Mouse (Mus musculus) liver, embryonic 14.5 days (tissue): ENCODE measurements at regions not wholly inside any gene's neighbourhood (a gene's known extent, or its start where the extent isn't known, plus 50 kb on each side); places are given as distances from the start of the nearest gene placed in this dataset.

Source experiments
- ATAC-seq: fragments of 200-750 bp; cut with Nextera tagmentation; 2 replicates; pipeline ENCODE4 v1.8.0; 2017; ENCODE audit warnings: moderate number of reproducible peaks, mild to moderate bottlenecking, moderate library complexity; ENCODE audit not compliant: insufficient read depth
- DNase-seq, 3 experiments: peaks; one replicate each; pipeline ENCODE4 v3.0.0-alpha.2; 2012 to 2013; ENCODE audit warnings: low read depth in 3 of 3, low spot score in 3 of 3
- H3K27ac ChIP-seq: fragments of 300-500 bp; sonication (generic); 2 replicates; pipeline ENCODE4 v1.5.1; 2014; ENCODE audit warnings: moderate library complexity, mild to moderate bottlenecking, control low read depth, inconsistent platforms
- H3K27me3 ChIP-seq: fragments of 300-500 bp; sonication (generic); 2 replicates; pipeline ENCODE4 v1.6.1; 2014; ENCODE audit warnings: mild to moderate bottlenecking, low read length, moderate library complexity; ENCODE audit not compliant: control insufficient read depth, insufficient read depth
- H3K36me3 ChIP-seq: fragments of 300-500 bp; sonication (generic); replicated peaks from 2 replicates; pipeline ENCODE4 v1.6.1; 2014; ENCODE audit warnings: low read depth; ENCODE audit not compliant: control insufficient read depth, insufficient read depth
- H3K4me1 ChIP-seq, 2 experiments: fragments of 200-500 bp in 1 of 2; fragments of 300-500 bp in 1 of 2; sonication (generic) in 1 of 2; replicated peaks; 2 replicates each; pipeline ENCODE4 v1.6.1; 2012 to 2014; ENCODE audit warnings: antibody characterized with exemption in 1 of 2, inconsistent platforms in 1 of 2, low read length in 1 of 2; ENCODE audit not compliant: control insufficient read depth in 2 of 2, insufficient read depth in 2 of 2
- H3K4me2 ChIP-seq: fragments of 300-500 bp; sonication (generic); 2 replicates; pipeline ENCODE4 v1.6.1; 2014; ENCODE audit warnings: low read depth, mild to moderate bottlenecking, control low read depth, moderate library complexity
- H3K4me3 ChIP-seq, 2 experiments: fragments of 200-500 bp in 1 of 2; fragments of 300-500 bp in 1 of 2; sonication (generic) in 1 of 2; 2 replicates each; pipeline ENCODE4 v1.5.1; 2012 to 2014; ENCODE audit warnings: low read depth in 2 of 2, low read length in 2 of 2, mild to moderate bottlenecking in 2 of 2, control low read depth in 1 of 2, inconsistent platforms in 1 of 2, moderate library complexity in 1 of 2; ENCODE audit not compliant: insufficient read depth in 1 of 2
- H3K9ac ChIP-seq: fragments of 300-500 bp; sonication (generic); replicated peaks from 2 replicates; pipeline ENCODE4 v1.6.1; 2014; ENCODE audit warnings: mild to moderate bottlenecking, control low read depth, moderate library complexity
- H3K9me3 ChIP-seq: fragments of 300-500 bp; sonication (generic); 2 replicates; pipeline ENCODE4 v1.6.1; 2016; ENCODE audit warnings: low read length, mixed read lengths; ENCODE audit not compliant: control insufficient read depth
- CTCF ChIP-seq: IDR thresholded peaks from 2 replicates; pipeline ENCODE4 v1.5.1; 2016; ENCODE audit warnings: antibody characterized with exemption, low read depth, control low read depth
- EP300 ChIP-seq: IDR thresholded peaks from 2 replicates; pipeline ENCODE4 v1.6.1; 2016; ENCODE audit warnings: antibody characterized with exemption, low read depth
- WGBS: fragments of 180-500 bp; shearing (Covaris S2); extraction: QIAGEN DNeasy Blood & Tissue Kit; methylation state at CpG from one replicate; pipeline ENCODE4 v1.1.7; 2014; ENCODE audit not compliant: insufficient replicate concordance; 5-methylcytosine and 5-hydroxymethylcytosine counted together

- DNase-seq (no peak), ATAC-seq (no peak)
- 71% methylated on average over 1 of the region's 1 CpGs for WGBS
Observed at GRCm38 (mm10) chr2:74178106-74178505, 267.0 kb upstream of the Atp5g3 start.

GRCm38 (mm10) chr2:74168776-74169570, 257.8 kb upstream of the Atp5g3 start:
- no peaks in the 10 kb centered on the region for H3K36me3 ChIP-seq
- no peaks in the 10 kb centered on the region for H3K27me3 ChIP-seq
- H3K27ac ChIP-seq = no peak overlapping the region
- no peak overlapping the region for H3K4me2 ChIP-seq
- H3K9ac ChIP-seq = no peak overlapping the region
- no peak for DNase-seq
- no peak overlapping the region for H3K4me3 ChIP-seq
- no peak for ATAC-seq
- 61% methylated on average over 16 of the region's 16 CpGs for WGBS
- no peak for TF ChIP-seq CTCF
- TF ChIP-seq EP300 = no peak
- no peaks in the 10 kb centered on the region for H3K9me3 ChIP-seq
- H3K4me1 ChIP-seq = no peaks in the 10 kb centered on the region

More at GRCm38 (mm10) chr2:74178106-74178505, 267.0 kb upstream of the Atp5g3 start:
- Histone ChIP-seq H3K4me2 (no peak overlapping the region), H3K9me3 (no peaks in the 10 kb centered on the region), H3K9ac (no peak overlapping the region), H3K4me3 (no peak overlapping the region), H3K27ac (no peak overlapping the region), H3K27me3 (no peaks in the 10 kb centered on the region), H3K36me3 (no peaks in the 10 kb centered on the region), H3K4me1 (no peaks in the 10 kb centered on the region)
- TF ChIP-seq CTCF = no peak
- TF ChIP-seq EP300 = no peak

GRCm38 (mm10) chr2:74168307-74168706, 257.2 kb upstream of the Atp5g3 start:
- H3K9me3 ChIP-seq = no peaks in the 10 kb centered on the region
- H3K36me3 ChIP-seq = no peaks in the 10 kb centered on the region
- no peak overlapping the region for H3K27ac ChIP-seq
- 71% methylated on average over 17 of the region's 17 CpGs for WGBS
- TF ChIP-seq CTCF (no peak), EP300 (no peak)
- H3K9ac ChIP-seq = no peak overlapping the region
- no peak overlapping the region for H3K4me2 ChIP-seq
- H3K4me1 ChIP-seq = no peaks in the 10 kb centered on the region
- no peak for DNase-seq
- H3K4me3 ChIP-seq = no peak overlapping the region
- no peak for ATAC-seq
- no peaks in the 10 kb centered on the region for H3K27me3 ChIP-seq

GRCm38 (mm10) chr2:74154062-74154461, 242.9 kb upstream of the Atp5g3 start:
- no peak for DNase-seq
- Histone ChIP-seq H3K4me3 (no peak overlapping the region), H3K36me3 (no peaks in the 10 kb centered on the region), H3K27me3 (no peaks in the 10 kb centered on the region), H3K9me3 (no peaks in the 10 kb centered on the region), H3K4me1 (no peaks in the 10 kb centered on the region), H3K4me2 (no peak overlapping the region), H3K27ac (no peak overlapping the region), H3K9ac (no peak overlapping the region)
- ATAC-seq = no peak
- WGBS = 69% methylated on average over 6 of the region's 6 CpGs
- TF ChIP-seq EP300 (no peak), CTCF (no peak)

- Histone ChIP-seq H3K36me3 (no peaks in the 10 kb centered on the region), H3K27ac (no peak overlapping the region), H3K9me3 (no peaks in the 10 kb centered on the region), H3K27me3 (no peaks in the 10 kb centered on the region), H3K4me2 (no peak overlapping the region), H3K4me3 (no peak overlapping the region), H3K9ac (no peak overlapping the region), H3K4me1 (no peaks in the 10 kb centered on the region)
- DNase-seq (no peak), ATAC-seq (no peak)
- TF ChIP-seq EP300 = no peak
- no peak for TF ChIP-seq CTCF
- WGBS = 46% methylated on average over 5 of the region's 5 CpGs
Observed at GRCm38 (mm10) chr2:74153247-74153850, 242.2 kb upstream of the Atp5g3 start.
